Mouse (Mus musculus) cerebellum, adult 2 months (tissue): ENCODE data around the gene Tnfsf4. TPM values are rescaled to one million over a fixed set of nuclear protein-coding genes. Genes with fewer than 3 reads are reported as not detected.

Experiments
- DNase-seq, 2 experiments: peaks; one replicate each; pipeline ENCODE4 v3.0.0; 2021
- H3K27ac ChIP-seq: fragments of 200-500 bp; 2 replicates; pipeline ENCODE4 v1.5.1; 2012; ENCODE audit warnings: low read length, control low read depth, inconsistent platforms; ENCODE audit not compliant: insufficient read depth
- H3K27me3 ChIP-seq: fragments of 200-500 bp; 2 replicates; pipeline ENCODE4 v1.6.1; 2012; ENCODE audit warnings: inconsistent platforms, mild to moderate bottlenecking, low read length, moderate library complexity; ENCODE audit not compliant: control insufficient read depth, insufficient read depth
- H3K4me1 ChIP-seq: fragments of 200-500 bp; 2 replicates; pipeline ENCODE4 v1.6.1; 2011; ENCODE audit warnings: low read length; ENCODE audit not compliant: control insufficient read depth, insufficient read depth
- H3K4me3 ChIP-seq: fragments of 200-500 bp; replicated peaks from 2 replicates; pipeline ENCODE3; 2011; ENCODE audit warnings: mild to moderate bottlenecking, low read depth, low read length, control low read depth; ENCODE audit not compliant: insufficient read depth
- CTCF ChIP-seq: fragments of 200-500 bp; IDR thresholded peaks from 2 replicates; pipeline ENCODE4 v1.5.1; 2011; ENCODE audit warnings: low read depth, mild to moderate bottlenecking, control low read depth, low read length, moderate library complexity, borderline replicate concordance; ENCODE audit not compliant: insufficient read depth
- POLR2A ChIP-seq: fragments of 200-500 bp; IDR thresholded peaks from 2 replicates; pipeline ENCODE4 v1.6.1; 2011; ENCODE audit warnings: low read length, control low read depth, borderline replicate concordance; ENCODE audit not compliant: insufficient read depth
- WGBS: fragments of 180-500 bp; shearing (Covaris S2); methylation state at CpG from one replicate; pipeline ENCODE4 v1.1.7; 2018; 5-methylcytosine and 5-hydroxymethylcytosine counted together
- polyA plus RNA-seq: library from polyadenylated mRNA; depleted of rRNA; stranded (reverse); fragments of >200 nt; gene quantifications from 2 replicates; pipeline ENCODE4 v1.2.3, GENCODE M21; 2012

Gene Tnfsf4
- polyA plus RNA-seq, 1 experiment: not detected

DNA sequence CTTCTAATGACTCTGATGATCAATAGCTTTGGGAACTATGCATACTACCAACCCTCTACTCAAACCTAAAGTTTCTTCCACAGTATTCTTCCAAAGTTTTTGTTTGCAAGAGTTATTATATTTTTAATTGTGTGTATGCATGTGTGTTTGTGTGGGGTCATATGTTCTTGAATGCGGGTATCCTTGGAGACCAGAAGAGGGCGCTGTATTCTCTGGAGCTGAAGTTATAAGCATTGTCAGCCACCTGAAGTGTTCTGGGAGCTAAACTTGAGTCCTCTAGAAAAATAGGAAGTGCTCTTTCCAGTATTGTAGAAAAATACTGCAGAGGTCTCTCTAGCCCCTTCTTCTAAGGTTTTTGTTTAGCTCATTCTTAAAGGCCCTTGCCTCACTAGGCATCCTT, 5.1 kb upstream of the Tnfsf4 start:
- no peak for TF ChIP-seq POLR2A
- TF ChIP-seq CTCF: no peak
- no peak overlapping the region for H3K4me3 ChIP-seq
- no peaks in the 10 kb centered on the region for H3K4me1 ChIP-seq
- 63% methylated on average over 2 of the region's 2 CpGs for WGBS
- H3K27me3 ChIP-seq: no peaks in the 10 kb centered on the region
- H3K27ac ChIP-seq: no peak overlapping the region
- no peak for DNase-seq

DNA sequence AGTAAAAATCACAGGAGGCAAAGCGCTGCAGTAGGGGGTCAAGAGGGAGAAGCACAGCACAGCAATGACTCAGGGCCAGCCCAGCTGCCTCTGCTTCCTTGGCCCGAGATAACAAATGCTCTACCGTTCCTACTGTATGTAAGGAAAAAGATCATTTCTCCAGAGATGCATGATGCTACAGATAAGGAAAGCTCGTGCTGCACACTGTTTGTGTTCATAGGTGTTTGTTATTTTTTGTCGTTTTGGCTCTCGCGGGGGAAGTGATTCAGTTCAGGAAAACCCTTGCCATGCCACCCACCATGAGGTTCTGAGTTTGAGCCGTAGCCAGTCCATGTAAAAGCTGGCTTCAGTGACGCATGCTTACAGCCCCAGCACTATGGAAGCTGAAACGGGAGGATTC, 2.3 kb upstream of the Tnfsf4 start:
- H3K27me3 ChIP-seq: no peaks in the 10 kb centered on the region
- WGBS: 69% methylated on average over 10 of the region's 10 CpGs
- no peak overlapping the region for H3K4me3 ChIP-seq
- DNase-seq: no peak
- no peak overlapping the region for H3K27ac ChIP-seq
- TF ChIP-seq POLR2A: no peak
- no peak for TF ChIP-seq CTCF
- H3K4me1 ChIP-seq: no peaks in the 10 kb centered on the region

DNA sequence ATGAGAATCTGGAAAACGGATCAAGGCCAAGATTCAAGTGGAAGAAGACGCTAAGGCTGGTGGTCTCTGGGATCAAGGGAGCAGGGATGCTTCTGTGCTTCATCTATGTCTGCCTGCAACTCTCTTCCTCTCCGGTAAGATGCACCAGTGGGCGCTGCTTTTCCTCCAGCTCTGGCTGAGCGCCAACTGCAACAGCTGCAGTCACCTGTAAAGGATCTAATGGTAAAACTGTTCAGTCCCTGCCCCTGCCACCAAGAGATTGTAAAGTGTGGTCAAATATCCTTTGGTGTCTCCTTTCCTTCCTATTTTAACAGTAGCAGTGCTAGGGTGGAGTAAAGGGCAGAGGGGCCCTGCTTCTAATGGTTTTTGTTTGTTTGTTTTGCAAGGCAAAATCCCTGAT, 401 bp downstream of the Tnfsf4 start:
- Histone ChIP-seq H3K4me1 (no peaks in the 10 kb centered on the region), H3K4me3 (no peak overlapping the region), H3K27ac (no peak overlapping the region), H3K27me3 (no peaks in the 10 kb centered on the region)
- 47% methylated on average over 5 of the region's 5 CpGs for WGBS
- TF ChIP-seq CTCF (no peak), POLR2A (no peak)
- DNase-seq: no peak

DNA sequence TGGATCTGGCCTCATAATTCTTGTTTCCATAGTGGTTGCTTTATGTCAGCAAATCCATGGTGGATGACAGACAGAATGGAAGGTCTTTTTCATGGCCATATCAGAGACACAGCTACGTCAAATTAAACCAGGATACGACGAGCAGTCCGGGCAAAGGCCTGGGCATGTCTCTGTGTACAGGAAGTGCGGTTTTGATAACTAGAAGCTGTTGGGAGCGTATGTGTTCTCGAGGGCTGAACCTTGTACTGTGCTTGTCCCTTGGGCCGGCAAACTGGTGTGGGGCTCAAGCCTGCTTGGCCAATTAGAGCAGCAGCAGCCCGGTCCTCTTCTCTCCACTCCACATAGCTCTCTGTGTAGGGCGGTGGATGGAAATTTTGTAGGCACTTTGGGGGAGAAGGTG, 1.1 kb downstream of the Tnfsf4 start:
- no peak overlapping the region for H3K4me3 ChIP-seq
- no peaks in the 10 kb centered on the region for H3K4me1 ChIP-seq
- H3K27ac ChIP-seq: no peak overlapping the region
- H3K27me3 ChIP-seq: no peaks in the 10 kb centered on the region
- TF ChIP-seq POLR2A: no peak
- DNase-seq: no peak
- WGBS: 91% methylated on average over 10 of the region's 10 CpGs

DNA sequence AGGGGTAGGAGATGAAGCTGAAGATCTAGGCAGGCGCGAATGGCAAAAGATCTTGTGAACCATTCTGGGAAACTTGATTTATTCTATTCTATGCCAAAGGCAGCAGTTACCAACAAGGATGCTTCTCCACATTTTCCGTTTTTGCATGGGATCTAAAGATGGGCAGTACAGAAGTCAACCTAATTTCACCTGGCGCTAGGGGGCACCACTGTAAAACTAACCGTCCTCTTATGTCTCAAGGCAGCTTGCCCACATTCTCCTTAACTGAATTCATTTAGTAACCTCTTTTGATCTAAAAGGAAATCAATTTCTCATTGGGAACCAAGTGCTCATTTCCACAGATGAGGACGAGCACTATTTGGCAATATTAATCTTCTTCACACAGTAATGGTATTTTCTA, 4.9 kb downstream of the Tnfsf4 start:
- no peaks in the 10 kb centered on the region for H3K27me3 ChIP-seq
- H3K4me3 ChIP-seq: no peak overlapping the region
- peak; percentile 50 to 64 for DNase-seq
- TF ChIP-seq CTCF (peak; percentile 75), POLR2A (no peak)
- 23% methylated on average over 6 of the region's 6 CpGs for WGBS
- no peak overlapping the region for H3K27ac ChIP-seq
- H3K4me1 ChIP-seq: no peaks in the 10 kb centered on the region

- Histone ChIP-seq H3K27me3 (no peaks in the 10 kb centered on the region), H3K4me1 (no peaks in the 10 kb centered on the region), H3K27ac (no peak overlapping the region), H3K4me3 (no peak overlapping the region)
- 76% methylated on average over 2 of the region's 2 CpGs for WGBS
- DNase-seq: no peak
- TF ChIP-seq CTCF (no peak), POLR2A (no peak)
These were observed 7.9 kb downstream of the Tnfsf4 start for GRCm38 (mm10) chr1:161403061-161403460.

GRCm38 (mm10) chr1:161406480-161406879, 11.3 kb downstream of the Tnfsf4 start:
- H3K4me1 ChIP-seq: no peaks in the 10 kb centered on the region
- TF ChIP-seq CTCF: no peak
- no peak for TF ChIP-seq POLR2A
- WGBS: 86% methylated on average over 1 of the region's 1 CpGs
- no peak for DNase-seq
- H3K27ac ChIP-seq: no peak overlapping the region
- H3K27me3 ChIP-seq: no peaks in the 10 kb centered on the region
- no peak overlapping the region for H3K4me3 ChIP-seq

DNA sequence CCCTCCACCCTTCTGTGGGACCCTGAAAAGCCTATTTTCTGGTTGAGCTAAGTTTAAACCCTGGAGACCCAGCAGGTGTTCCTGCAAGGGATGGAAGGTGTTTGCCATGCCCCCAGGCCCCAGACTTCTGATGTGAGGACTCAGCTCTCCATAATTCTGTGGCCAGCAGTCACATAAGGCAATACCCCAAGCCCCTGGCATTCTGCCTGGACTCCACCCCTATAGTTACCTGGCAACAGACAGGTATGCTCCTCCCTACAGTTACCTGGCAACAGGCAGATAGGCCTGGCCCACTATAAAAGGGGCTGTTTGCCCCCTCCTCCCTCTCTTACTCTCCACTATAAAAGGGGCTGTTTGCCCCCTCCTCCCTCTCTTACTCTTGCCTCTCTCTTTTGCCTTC, 24.7 kb downstream of the Tnfsf4 start:
- peak in 1 of 2 experiments; percentile 4 for DNase-seq
- no peaks in the 10 kb centered on the region for H3K4me1 ChIP-seq
- no peak for TF ChIP-seq CTCF
- no peak for TF ChIP-seq POLR2A
- H3K4me3 ChIP-seq: no peak overlapping the region
- no peaks in the 10 kb centered on the region for H3K27me3 ChIP-seq
- H3K27ac ChIP-seq: no peak overlapping the region

- WGBS: 62% methylated on average over 9 of the region's 9 CpGs
- no peaks in the 10 kb centered on the region for H3K4me1 ChIP-seq
- H3K27me3 ChIP-seq: no peaks in the 10 kb centered on the region
- H3K4me3 ChIP-seq: no peak overlapping the region
- no peak for DNase-seq
- H3K27ac ChIP-seq: no peak overlapping the region
- TF ChIP-seq CTCF: no peak
- no peak for TF ChIP-seq POLR2A
These were observed 25.4 kb downstream of the Tnfsf4 start for GRCm38 (mm10) chr1:161420646-161421045.
